Mouse (Mus musculus): ENCODE measurements at regions not wholly inside any gene's neighbourhood (a gene's known extent, or its start where the extent isn't known, plus 50 kb on each side); places are given as distances from the start of the nearest gene placed in this dataset.
"Not testable (repeated sequence)": the region's sequence is repeated elsewhere in the genome, so short reads cannot be mapped to it uniquely, and the experiment has no call there.

GRCm38 (mm10) chr17:62287127-62287526 lies 594.0 kb downstream of the Efna5 start:
- DNase-seq, result no peak

GRCm38 (mm10) chr17:62286086-62287080 lies 594.7 kb downstream of the Efna5 start:
- no peak for DNase-seq

- no peak for DNase-seq
Observed at GRCm38 (mm10) chr17:62280201-62280600, 600.9 kb downstream of the Efna5 start.

- DNase-seq, result no peak
Observed at GRCm38 (mm10) chr17:62271399-62271798, 609.7 kb downstream of the Efna5 start.

GRCm38 (mm10) chr17:62269279-62269678 lies 611.8 kb downstream of the Efna5 start:
- no peak for DNase-seq

- no peak for DNase-seq
Observed at GRCm38 (mm10) chr17:62253448-62253847, 627.7 kb downstream of the Efna5 start.

GRCm38 (mm10) chr17:62248011-62248410 lies 633.1 kb downstream of the Efna5 start:
- DNase-seq, result no peak

GRCm38 (mm10) chr17:62246650-62247049 lies 634.5 kb downstream of the Efna5 start:
- DNase-seq, result no peak

- no peak for DNase-seq
Observed at GRCm38 (mm10) chr17:62230939-62231338, 650.2 kb downstream of the Efna5 start.

GRCm38 (mm10) chr17:62210441-62211025 lies 670.6 kb downstream of the Efna5 start:
- no peak for DNase-seq

GRCm38 (mm10) chr17:62202658-62203057 lies 678.5 kb downstream of the Efna5 start:
- no peak for DNase-seq

- no peak for DNase-seq
Observed at GRCm38 (mm10) chr17:62200491-62200890, 680.6 kb downstream of the Efna5 start.

GRCm38 (mm10) chr17:62199559-62199958 lies 681.6 kb downstream of the Efna5 start:
- no peak for DNase-seq

- DNase-seq, result no peak
Observed at GRCm38 (mm10) chr17:62178612-62179210, 702.4 kb downstream of the Efna5 start.

GRCm38 (mm10) chr17:62176336-62176735 lies 704.8 kb downstream of the Efna5 start:
- no peak for DNase-seq

GRCm38 (mm10) chr17:62172305-62172704 lies 708.8 kb downstream of the Efna5 start:
- no peak for DNase-seq

GRCm38 (mm10) chr17:62171532-62171931 lies 709.6 kb downstream of the Efna5 start:
- DNase-seq, result no peak

GRCm38 (mm10) chr17:62161457-62161856 lies 719.7 kb downstream of the Efna5 start:
- DNase-seq, result no peak

GRCm38 (mm10) chr17:62160301-62160700 lies 720.8 kb downstream of the Efna5 start:
- no peak for DNase-seq

- DNase-seq, result no peak
Observed at GRCm38 (mm10) chr17:62135050-62135449, 746.1 kb downstream of the Efna5 start.

- not testable (repeated sequence) for DNase-seq
Observed at GRCm38 (mm10) chr17:62111703-62112102, 769.4 kb downstream of the Efna5 start.

GRCm38 (mm10) chr17:62109052-62109451 lies 772.1 kb downstream of the Efna5 start:
- no peak for DNase-seq

GRCm38 (mm10) chr17:62083281-62083680 lies 797.8 kb downstream of the Efna5 start:
- DNase-seq, result no peak

Data from gastrocnemius, postnatal 25 days (tissue).